Mouse (Mus musculus) limb, embryonic 14.5 days (tissue): Measurements from ENCODE around the gene Gmps. TPM values are rescaled to one million over a fixed set of nuclear protein-coding genes. Genes with fewer than 3 reads are reported as not detected.

Experiments used
- ATAC-seq: fragments of 200-750 bp; cut with Nextera tagmentation; 2 replicates; pipeline ENCODE4 v1.8.0; 2017; ENCODE audit warnings: low read depth, moderate number of reproducible peaks, moderate TSS enrichment; ENCODE audit not compliant: low FRiP score
- DNase-seq: peaks from one replicate; pipeline ENCODE4 v3.0.0-alpha.2; 2015; ENCODE audit warnings: low spot score
- H3K27ac ChIP-seq: fragments of 300-500 bp; sonication (generic); replicated peaks from 2 replicates; pipeline ENCODE4 v1.5.1; 2014; ENCODE audit warnings: low read depth, mild to moderate bottlenecking, low read length, moderate library complexity, mixed read lengths
- H3K27me3 ChIP-seq: fragments of 300-500 bp; sonication (generic); 2 replicates; pipeline ENCODE4 v1.6.1; 2014; ENCODE audit warnings: low read length, mixed read lengths; ENCODE audit not compliant: control insufficient read depth, insufficient read depth
- H3K36me3 ChIP-seq: fragments of 300-500 bp; sonication (generic); 2 replicates; pipeline ENCODE4 v1.6.1; 2014; ENCODE audit warnings: mild to moderate bottlenecking, low read length, moderate library complexity, mixed read lengths; ENCODE audit not compliant: control insufficient read depth, insufficient read depth
- H3K4me1 ChIP-seq: fragments of 300-500 bp; sonication (generic); 2 replicates; pipeline ENCODE4 v1.6.1; 2014; ENCODE audit warnings: antibody characterized with exemption, low read length, mixed read lengths; ENCODE audit not compliant: control insufficient read depth, insufficient read depth
- H3K4me2 ChIP-seq: fragments of 300-500 bp; sonication (generic); replicated peaks from 2 replicates; pipeline ENCODE4 v1.6.1; 2014; ENCODE audit warnings: low read depth, mild to moderate bottlenecking, low read length, moderate library complexity; ENCODE audit not compliant: severe bottlenecking
- H3K4me3 ChIP-seq: fragments of 300-500 bp; sonication (generic); replicated peaks from 2 replicates; pipeline ENCODE4 v1.5.1; 2014; ENCODE audit warnings: low read length
- H3K9ac ChIP-seq: fragments of 300-500 bp; sonication (generic); 2 replicates; pipeline ENCODE4 v1.6.1; 2014; ENCODE audit warnings: mild to moderate bottlenecking, low read depth, low read length, moderate library complexity; ENCODE audit not compliant: severe bottlenecking
- H3K9me3 ChIP-seq: fragments of 300-500 bp; sonication (generic); 2 replicates; pipeline ENCODE4 v1.6.1; 2016; ENCODE audit warnings: low read length; ENCODE audit not compliant: control insufficient read depth
- POLR2A ChIP-seq: fragments of 200-500 bp; IDR thresholded peaks from 2 replicates; pipeline ENCODE4 v1.8.0; 2012; ENCODE audit warnings: inconsistent platforms, mild to moderate bottlenecking, moderate library complexity, borderline replicate concordance; ENCODE audit not compliant: insufficient read depth, insufficient read length; ENCODE audit errors: extremely low read depth
- WGBS: fragments of 180-500 bp; shearing (Covaris S2); extraction: QIAGEN DNeasy Blood & Tissue Kit; methylation state at CpG from one replicate; pipeline ENCODE4 v1.1.7; 2014; 5-methylcytosine and 5-hydroxymethylcytosine counted together
- polyA plus RNA-seq, 2 experiments: library from polyadenylated mRNA; depleted of rRNA in 1 of 2; stranded (reverse) in 1 of 2; unstranded in 1 of 2; fragments of >200 nt; fragmentation: Nextera tagmentation in 1 of 2; extraction: Ambion mirVana in 1 of 2; gene quantifications; 2 replicates each; pipeline versions ENCODE4 v1.2.1 to v1.2.3; 2012 to 2014

Gmps gene
- polyA plus RNA-seq, 2 experiments: 15.2 to 41.8 TPM

DNA sequence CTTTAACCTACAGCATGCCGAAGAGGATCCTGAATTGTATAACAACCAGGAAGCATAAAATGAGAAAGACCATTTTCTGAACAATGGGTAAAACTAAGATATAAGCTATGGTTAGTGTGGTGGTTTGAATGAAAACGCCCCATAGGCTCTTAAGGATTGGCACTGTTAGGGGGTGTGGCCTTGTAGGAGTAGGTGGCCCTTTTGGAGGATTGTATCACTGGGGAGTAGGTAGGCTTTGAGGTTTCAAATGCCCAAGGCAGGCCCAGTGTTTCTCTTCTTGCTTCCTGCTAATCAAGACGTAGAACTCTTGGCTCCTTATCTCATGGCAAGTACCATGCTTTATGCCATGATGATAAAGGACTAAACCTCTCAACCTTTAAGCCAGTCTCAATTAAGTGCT, 26.1 kb upstream of the Gmps start:
- no peak for TF ChIP-seq POLR2A
- H3K4me3 ChIP-seq: no peak overlapping the region
- no peak for DNase-seq
- H3K27ac ChIP-seq: no peak overlapping the region
- H3K9me3 ChIP-seq: no peaks in the 10 kb centered on the region
- no peaks in the 10 kb centered on the region for H3K4me1 ChIP-seq
- H3K4me2 ChIP-seq: no peak overlapping the region
- 78% methylated on average over 3 of the region's 3 CpGs for WGBS
- ATAC-seq: no peak
- peaks cover 14% of the 10 kb centered on the region; the same call in 1 of the 2 replicates for H3K36me3 ChIP-seq
- no peak overlapping the region for H3K9ac ChIP-seq
- no peaks in the 10 kb centered on the region for H3K27me3 ChIP-seq

DNA sequence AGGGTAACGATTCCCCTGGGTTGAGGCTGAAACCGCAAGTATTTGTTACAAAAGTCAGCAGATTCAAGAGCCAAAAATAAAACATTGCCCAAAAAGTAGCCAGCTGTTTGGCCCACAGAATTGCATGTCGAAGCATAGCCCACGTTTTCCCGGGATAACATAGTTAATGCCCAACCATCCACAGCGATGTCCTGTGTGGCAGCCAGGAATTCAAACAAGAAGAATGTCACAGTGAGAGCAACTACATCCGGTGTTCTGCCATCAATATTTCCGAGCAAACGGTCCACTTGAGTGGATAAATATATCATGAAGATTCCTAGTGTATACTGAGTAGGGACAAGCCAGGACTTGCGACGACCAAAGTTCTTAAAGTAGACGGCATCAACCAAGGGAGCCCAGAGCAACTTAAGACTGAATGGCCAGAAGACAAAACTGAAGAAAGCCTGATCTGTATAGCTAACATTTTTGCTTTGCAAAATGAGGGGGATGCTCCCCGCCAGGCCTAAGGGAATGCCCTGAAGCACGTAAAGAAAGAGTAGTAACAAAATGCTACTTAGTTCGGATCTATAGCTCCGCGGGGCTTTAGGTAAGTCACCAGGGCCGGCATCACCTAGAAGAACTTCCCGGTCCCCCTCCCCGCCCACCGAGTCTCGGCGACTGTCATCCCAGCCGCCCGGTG, 12.3 kb upstream of the Gmps start:
- peak overlapping the region; percentile 90 for H3K4me3 ChIP-seq
- 5% methylated on average over 25 of the region's 25 CpGs for WGBS
- DNase-seq (no peak), ATAC-seq (no peak)
- peak overlapping the region; percentile 85 for H3K27ac ChIP-seq
- H3K9me3 ChIP-seq: no peaks in the 10 kb centered on the region
- H3K4me2 ChIP-seq: peak overlapping the region; percentile 76
- H3K27me3 ChIP-seq: no peaks in the 10 kb centered on the region
- no peak for TF ChIP-seq POLR2A
- peaks cover 20% of the 10 kb centered on the region for H3K4me1 ChIP-seq
- peaks cover 3% of the 10 kb centered on the region; the same call in 1 of the 2 replicates for H3K36me3 ChIP-seq
- peak overlapping the region; percentile 84 for H3K9ac ChIP-seq

DNA sequence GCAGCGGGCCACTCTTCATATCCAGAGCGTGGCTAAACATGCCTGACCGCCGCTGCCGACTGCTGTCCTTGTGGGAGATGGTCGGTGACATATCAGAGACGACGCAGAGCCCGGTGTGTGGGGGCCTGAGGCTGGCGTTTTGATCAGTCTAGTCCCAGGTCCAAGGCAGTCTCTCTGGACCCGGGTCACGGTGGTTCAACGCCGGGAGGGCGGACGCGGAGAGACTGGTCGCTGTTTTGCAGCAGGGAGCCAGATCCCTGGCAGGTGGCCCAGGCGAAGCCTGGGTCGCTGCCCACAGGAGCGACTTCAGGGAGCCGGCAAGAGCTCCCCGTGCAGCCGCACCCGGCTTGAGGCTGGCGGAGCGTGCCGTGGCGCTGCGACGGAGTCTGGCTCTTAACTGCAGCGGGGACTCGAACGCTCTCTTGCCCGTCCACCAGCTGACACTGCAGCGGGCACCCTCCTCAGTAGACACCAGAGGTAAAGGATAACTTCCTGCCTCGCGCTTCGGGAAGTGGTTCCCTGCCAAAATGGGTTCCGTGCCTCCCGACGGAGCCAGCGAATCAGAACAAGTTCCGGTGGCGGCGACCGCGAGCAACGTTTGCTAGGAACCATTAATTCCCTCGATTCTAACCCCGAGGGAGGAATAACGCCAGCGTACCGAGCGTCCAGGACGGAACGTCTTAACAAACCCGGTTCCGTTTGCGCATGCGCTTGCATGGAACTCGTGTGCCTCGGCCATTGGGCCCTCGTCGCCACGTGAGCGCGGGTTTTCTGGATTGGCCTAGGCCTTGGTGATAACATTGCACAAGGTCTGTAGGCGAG, 11.6 kb upstream of the Gmps start, which contains the start of gene Slc33a1:
TSS of gene Slc33a1 (minus strand) at position 669 of the 822 bp plus-strand sequence.
- peak within 1 kb of the TSS; percentile 85 for H3K27ac ChIP-seq
- peaks cover 3% of the 10 kb centered on the region; the same call in 1 of the 2 replicates for H3K36me3 ChIP-seq
- peak within 1 kb of the TSS; percentile 76 for H3K4me2 ChIP-seq
- peak within 1 kb of the TSS; percentile 84 for H3K9ac ChIP-seq
- peak; percentile 95 for ATAC-seq
- peak within 1 kb of the TSS; percentile 90 for H3K4me3 ChIP-seq
- WGBS: under 1% methylated on average over 60 of the region's 69 CpGs
- DNase-seq: peak; percentile 99
- no peaks in the 10 kb centered on the region for H3K9me3 ChIP-seq
- 0 out of 2 replicates have a peak, but pooled peaks have one; percentile 44 for TF ChIP-seq POLR2A
- H3K27me3 ChIP-seq: no peaks in the 10 kb centered on the region
- peaks cover 20% of the 10 kb centered on the region for H3K4me1 ChIP-seq

DNA sequence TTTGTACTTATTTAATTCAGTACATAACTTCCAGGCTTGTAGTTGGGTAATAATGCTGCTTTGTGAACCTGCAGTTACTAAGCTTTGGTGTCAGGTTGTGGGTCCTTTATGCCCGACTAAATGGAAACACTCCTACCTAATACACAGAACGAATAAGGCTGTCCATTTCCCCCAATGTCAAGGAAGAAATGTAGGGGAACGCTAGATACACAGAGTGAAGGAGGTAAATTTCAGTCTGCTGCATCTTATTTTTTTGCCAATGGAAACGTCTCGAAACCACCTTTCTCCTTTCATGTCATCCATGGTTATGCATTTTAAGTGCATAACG, 11.0 kb upstream of the Gmps start:
- ATAC-seq: no peak
- WGBS: 80% methylated on average over 6 of the region's 6 CpGs
- H3K4me3 ChIP-seq: peak overlapping the region; percentile 90

DNA sequence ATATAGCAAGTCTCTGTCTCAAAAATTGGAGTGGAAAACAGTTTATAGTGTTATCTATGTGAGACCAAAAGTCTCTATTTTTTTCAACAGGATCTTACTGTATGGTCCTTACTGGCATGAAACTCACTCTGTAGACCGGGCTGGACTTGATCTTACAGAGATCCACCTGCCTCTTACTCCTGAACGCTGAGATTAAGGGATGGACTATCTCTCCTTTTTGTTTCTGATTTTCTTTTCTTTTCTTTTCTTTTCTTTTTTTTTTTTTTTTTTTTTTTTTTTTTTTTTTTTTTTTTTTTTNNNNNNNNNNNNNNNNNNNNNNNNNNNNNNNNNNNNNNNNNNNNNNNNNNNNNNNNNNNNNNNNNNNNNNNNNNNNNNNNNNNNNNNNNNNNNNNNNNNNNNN, 10.0 kb upstream of the Gmps start:
- no peaks in the 10 kb centered on the region for H3K9me3 ChIP-seq
- no peak overlapping the region for H3K4me3 ChIP-seq
- no peaks in the 10 kb centered on the region for H3K27me3 ChIP-seq
- no peak overlapping the region for H3K4me2 ChIP-seq
- no peak for ATAC-seq
- no peak for DNase-seq
- no peak overlapping the region for H3K9ac ChIP-seq
- H3K36me3 ChIP-seq: no peaks in the 10 kb centered on the region
- no peak for TF ChIP-seq POLR2A
- peaks cover 20% of the 10 kb centered on the region for H3K4me1 ChIP-seq
- H3K27ac ChIP-seq: no peak overlapping the region
- WGBS: 66% methylated on average over 2 of the region's 2 CpGs

More for the DNA sequence above, 11.0 kb upstream of the Gmps start:
- Histone ChIP-seq H3K36me3 (peaks cover 3% of the 10 kb centered on the region; the same call in 1 of the 2 replicates), H3K27ac (peak overlapping the region; percentile 85; the same call in 1 of the 2 replicates), H3K9ac (no peak overlapping the region), H3K27me3 (no peaks in the 10 kb centered on the region), H3K4me2 (peak overlapping the region; percentile 76), H3K4me1 (peaks cover 20% of the 10 kb centered on the region), H3K9me3 (no peaks in the 10 kb centered on the region)
- DNase-seq: no peak
- no peak for TF ChIP-seq POLR2A
